In the genomic region with DNA sequence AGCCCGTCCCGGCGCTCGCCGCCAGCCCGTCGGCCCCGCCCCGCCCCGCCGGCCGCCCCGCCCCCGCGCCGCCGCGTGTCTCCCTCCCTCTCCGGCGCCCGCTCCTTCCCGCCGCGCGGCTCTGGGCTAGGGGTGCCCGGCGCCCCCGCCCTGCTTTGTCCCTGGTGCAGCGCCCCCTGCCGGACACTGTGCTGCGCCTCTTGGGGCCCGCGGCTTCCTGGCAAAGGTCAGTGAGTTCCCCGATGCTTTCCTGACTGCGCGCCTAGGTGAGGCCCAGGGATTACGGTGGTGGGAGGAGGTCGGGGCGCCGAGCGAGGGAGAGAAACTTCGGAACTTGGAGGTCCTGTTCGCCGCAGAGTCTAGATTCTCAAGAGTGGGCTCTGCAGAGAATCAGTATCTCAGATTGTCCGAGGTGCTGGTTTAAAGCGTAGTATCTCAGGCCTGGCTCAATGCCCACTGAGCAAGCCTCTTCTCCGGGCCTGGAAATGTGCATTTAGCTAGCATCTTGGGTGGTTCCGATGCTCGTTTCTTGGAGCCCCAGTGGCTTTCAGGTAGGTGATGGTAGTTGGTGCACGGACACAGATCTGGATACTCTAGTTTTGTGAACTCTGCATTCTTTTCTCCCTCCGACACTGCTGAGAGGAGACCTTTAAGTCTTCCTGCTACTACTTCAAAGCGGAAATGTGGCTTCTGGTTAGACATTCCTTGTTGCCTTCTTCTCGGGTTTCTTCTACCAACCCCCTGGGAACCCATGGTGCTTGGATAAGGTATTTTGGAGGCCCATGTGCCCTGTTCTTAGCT, we compare ENCODE assay signal across 8 mouse cellular contexts. TPM values are rescaled to one million over a fixed set of nuclear protein-coding genes. Genes with fewer than 3 reads are reported as not detected.
DNase-seq lines count a peak whose midpoint lies in the region; ATAC-seq lines count a peak whose summit lies in the region.

A gene (plus strand): TSS at position 74 of the 801 bp plus-strand sequence.

- H3K4me1 ChIP-seq in intestine, embryonic 15.5 days (replicated peaks): peaks cover 35% of the 10 kb centered on the region
- peaks cover 67% of the 10 kb centered on the region for H3K4me1 ChIP-seq in midbrain, embryonic 10.5 days

- H3K4me2 ChIP-seq in intestine, embryonic 15.5 days (replicated peaks): peak within 1 kb of the TSS; percentile 93

- DNase-seq in adrenal gland, adult 8-10 months: peak; percentile 90
- DNase-seq in embryo, embryonic 11.5 days (ENCODE audit: low read depth, low spot score): peak; percentile 90
- DNase-seq in gastrocnemius, postnatal 36 days: peak; percentile 91 to 94
- peak; percentile 86 to 89 for DNase-seq in left cerebral cortex, postnatal 36 days (ENCODE audit: low spot score in 2 of 2)
- peak; percentile 96 for DNase-seq in midbrain, embryonic 10.5 days (ENCODE audit: low spot score)
- peak; percentile 73 to 74 for DNase-seq in right cerebral cortex, postnatal 36 days (ENCODE audit: low spot score in 2 of 2)
- DNase-seq in yolk sac, embryonic 10.5 days (ENCODE audit: low spot score): peak; percentile 95

- under 1% methylated on average over 25 of the region's 53 CpGs for WGBS in intestine, embryonic 15.5 days
- under 1% methylated on average over 27 of the region's 53 CpGs for WGBS in midbrain, embryonic 10.5 days

- H3K27me3 ChIP-seq in intestine, embryonic 15.5 days (replicated peaks): no peaks in the 10 kb centered on the region
- H3K27me3 ChIP-seq in midbrain, embryonic 10.5 days (ENCODE audit: low read depth, poor library complexity, severe bottlenecking): 0 out of 2 replicates have a peak, but pooled peaks cover 3% of the 10 kb centered on the region

- H3K9me3 ChIP-seq in intestine, embryonic 15.5 days: no peaks in the 10 kb centered on the region
- H3K9me3 ChIP-seq in midbrain, embryonic 10.5 days (replicated peaks): no peaks in the 10 kb centered on the region

- intact Hi-C loops in gastrocnemius, postnatal 36 days (cut with DNase I): loop anchor here (2.0 kb wide), 1 partner anchor 36 kb away; no protein-coding TSS in a partner anchor
- intact Hi-C loops in left cerebral cortex, postnatal 36 days (cut with DNase I): loop anchor here (1.0 kb wide), 1 partner anchor 35 kb away; no protein-coding TSS in a partner anchor

- H3K4me3 ChIP-seq in intestine, embryonic 15.5 days (replicated peaks): peak within 1 kb of the TSS; percentile 78
- peak within 1 kb of the TSS; percentile 83 for H3K4me3 ChIP-seq in midbrain, embryonic 10.5 days

- peak; percentile 92 for ATAC-seq in intestine, embryonic 15.5 days

- H3K27ac ChIP-seq in intestine, embryonic 15.5 days: peak within 1 kb of the TSS; percentile 91
- H3K27ac ChIP-seq in midbrain, embryonic 10.5 days (replicated peaks): peak within 1 kb of the TSS; percentile 93

- peak within 1 kb of the TSS; percentile 73 for H3K9ac ChIP-seq in intestine, embryonic 15.5 days

- H3K36me3 ChIP-seq in intestine, embryonic 15.5 days: 0 out of 2 replicates have a peak, but pooled peaks cover 3% of the 10 kb centered on the region
- H3K36me3 ChIP-seq in midbrain, embryonic 10.5 days: peaks cover 33% of the 10 kb centered on the region

RNA-seq across cellular contexts. Expression of the gene that starts here (rescaled TPM):
- 10 to 100 TPM; 39.9 to 60.5 (median 52.3) TPM for total RNA-seq in adrenal gland, adult 8-10 months (2022)
- 1 to 10 TPM; 3.9 to 4.0 TPM for total RNA-seq in gastrocnemius, postnatal 36 days (2021)
- 71.8 and 72.4 TPM in 2 replicates for polyA plus RNA-seq in intestine, embryonic 15.5 days (2015; fragmentation: Nextera tagmentation; extraction: Ambion mirVana)
- 10 to 100 TPM; 20.2 to 27.0 TPM for total RNA-seq in left cerebral cortex, postnatal 36 days (2021)
- 38.7 and 40.9 TPM in 2 replicates for polyA plus RNA-seq in midbrain, embryonic 10.5 days (2016; fragmentation: Nextera tagmentation; extraction: Ambion mirVana)

Comparison
In these comparisons a context has a peak if more than half of its experiments do, and no peak if none do; other contexts are left out.
1. Peak in every context shown above with its lines: DNase-seq, ATAC-seq, H3K4me3 ChIP-seq and H3K27ac ChIP-seq.
2. RNA of the gene that starts here (total RNA-seq): 39.9 to 60.5 TPM in adrenal gland, adult 8-10 months and 20.2 to 27.0 TPM in left cerebral cortex, postnatal 36 days; 3.9 to 4.0 TPM in gastrocnemius, postnatal 36 days; every median in the first group is over 4 times any median in the second.